Mouse (Mus musculus) small intestine, adult 2 months (tissue): Measurements from ENCODE around the gene Gcnt1.

Experiments
- CTCF ChIP-seq: fragments of 200-500 bp; IDR thresholded peaks from 2 replicates; pipeline ENCODE4 v1.5.1; 2012; ENCODE audit warnings: low read depth, mild to moderate bottlenecking, control low read depth, inconsistent platforms, low read length, moderate library complexity, mixed read lengths; ENCODE audit not compliant: insufficient replicate concordance, insufficient read length; ENCODE audit errors: extremely low read depth
- POLR2A ChIP-seq: fragments of 200-500 bp; IDR thresholded peaks from 2 replicates; pipeline ENCODE4 v1.6.1; 2012; ENCODE audit warnings: low read depth, mild to moderate bottlenecking, control low read depth, inconsistent platforms, low read length, moderate library complexity

GRCm38 (mm10) chr19:17385022-17385421, 12.4 kb upstream of the Gcnt1 start:
- TF ChIP-seq CTCF (no peak), POLR2A (no peak)
